Mouse (Mus musculus): ENCODE measurements around the gene Galntl6.

- TF ChIP-seq POLR2A (IDR thresholded peaks at IDR 0.05; ENCODE audit: insufficient read length, low read depth): no peak
- TF ChIP-seq TCF12 (IDR thresholded peaks at IDR 0.05; ENCODE audit: insufficient read depth, poor library complexity, severe bottlenecking): no peak
- TF ChIP-seq E2F4 (IDR thresholded peaks at IDR 0.05; ENCODE audit: insufficient read depth): no peak
- no peak for TF ChIP-seq REST (IDR thresholded peaks at IDR 0.05; ENCODE audit: insufficient read depth, insufficient read length)
These were observed 425.3 kb downstream of the Galntl6 start for GRCm38 (mm10) chr8:58487099-58487498.

Data from myocyte (in vitro differentiated cells).